Mouse (Mus musculus): Measurements from ENCODE around the gene Dynlt1c.
"Not testable (repeated sequence)": the region's sequence is repeated elsewhere in the genome, so short reads cannot be mapped to it uniquely, and the experiment has no call there.

Gene Dynlt1c

GRCm38 (mm10) chr17:6601204-6601911, at the start of gene Dynlt1c:
Gene Dynlt1c, plus strand, starts transcription at chr17:6601671.
- DNase-seq (ENCODE audit: low read depth, low spot score) = peak; percentile 51

DNA sequence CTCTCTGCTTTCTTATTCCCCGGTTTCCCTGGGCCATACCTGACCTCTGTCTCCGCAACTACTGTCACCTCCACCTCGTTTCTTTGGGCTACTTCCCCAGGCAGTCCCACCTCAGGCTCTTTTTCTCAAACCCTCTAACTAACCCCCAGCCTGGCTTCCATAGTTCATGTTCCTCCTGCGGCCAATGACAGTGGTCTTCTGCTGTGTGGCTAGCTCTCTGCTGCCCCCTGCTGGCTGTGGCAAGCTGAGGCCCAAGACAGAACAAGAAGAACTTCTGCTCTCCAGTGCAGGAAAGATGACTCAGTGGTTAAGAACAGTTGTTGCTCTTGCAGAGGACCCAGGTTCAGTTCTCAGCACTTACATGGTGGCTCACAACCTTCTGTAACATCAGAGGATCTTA, 47.7 kb upstream of the Dynlt1c start:
- DNase-seq (ENCODE audit: low read depth, low spot score) = not testable (repeated sequence)

GRCm38 (mm10) chr17:6554243-6554642, 47.2 kb upstream of the Dynlt1c start:
- not testable (repeated sequence) for DNase-seq (ENCODE audit: low read depth, low spot score)

- not testable (repeated sequence) for DNase-seq (ENCODE audit: low read depth, low spot score)
Observed at GRCm38 (mm10) chr17:6559447-6560133, 41.9 kb upstream of the Dynlt1c start.

- not testable (repeated sequence) for DNase-seq (ENCODE audit: low read depth, low spot score)
Observed at GRCm38 (mm10) chr17:6564866-6565265, 36.6 kb upstream of the Dynlt1c start.

- not testable (repeated sequence) for DNase-seq (ENCODE audit: low read depth, low spot score)
Observed at GRCm38 (mm10) chr17:6567908-6568307, 33.6 kb upstream of the Dynlt1c start.

DNA sequence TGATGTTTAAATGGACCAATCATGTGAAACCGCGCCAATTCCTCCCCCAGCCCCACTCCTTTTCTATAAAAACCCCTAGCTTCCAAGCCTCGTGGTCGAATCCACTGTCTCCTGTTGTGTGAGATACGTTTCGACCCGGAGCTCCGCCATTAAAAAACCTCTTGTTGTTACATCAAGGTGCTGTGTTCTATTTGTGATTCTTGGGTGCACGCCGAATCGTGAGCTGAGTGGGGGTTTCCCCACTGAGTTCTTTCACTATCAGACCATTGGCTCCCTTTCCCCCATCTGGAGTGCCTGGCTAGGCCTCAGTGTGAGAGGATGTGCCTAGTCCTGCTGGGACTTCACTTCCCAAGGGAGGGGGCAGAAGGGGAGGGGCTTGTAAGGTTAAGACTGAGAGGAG, 30.2 kb upstream of the Dynlt1c start:
- DNase-seq (ENCODE audit: low read depth, low spot score) = not testable (repeated sequence)

GRCm38 (mm10) chr17:6572202-6572601, 29.3 kb upstream of the Dynlt1c start:
- not testable (repeated sequence) for DNase-seq (ENCODE audit: low read depth, low spot score)

DNA sequence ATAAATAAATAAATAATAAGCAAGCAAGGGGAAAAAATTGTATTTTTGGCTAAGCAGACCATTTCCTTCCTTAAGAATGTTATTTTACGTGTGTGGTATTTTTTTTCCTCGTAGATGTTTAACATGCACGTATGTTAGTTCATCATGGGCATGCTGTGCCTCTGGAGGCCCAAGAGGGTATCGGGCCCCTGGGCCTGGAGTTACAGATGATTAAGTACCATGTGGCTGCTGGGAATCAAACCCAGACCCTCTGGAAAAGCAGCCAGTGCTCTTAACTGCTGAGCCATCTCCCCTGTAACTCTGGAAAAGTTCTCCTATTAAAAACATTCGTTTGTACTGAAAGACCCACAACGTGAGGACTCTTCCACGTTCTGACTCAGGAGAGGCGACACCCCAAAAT, 26.1 kb upstream of the Dynlt1c start:
- DNase-seq (ENCODE audit: low read depth, low spot score) = not testable (repeated sequence)

GRCm38 (mm10) chr17:6588672-6589071, 12.8 kb upstream of the Dynlt1c start:
- not testable (repeated sequence) for DNase-seq (ENCODE audit: low read depth, low spot score)

DNA sequence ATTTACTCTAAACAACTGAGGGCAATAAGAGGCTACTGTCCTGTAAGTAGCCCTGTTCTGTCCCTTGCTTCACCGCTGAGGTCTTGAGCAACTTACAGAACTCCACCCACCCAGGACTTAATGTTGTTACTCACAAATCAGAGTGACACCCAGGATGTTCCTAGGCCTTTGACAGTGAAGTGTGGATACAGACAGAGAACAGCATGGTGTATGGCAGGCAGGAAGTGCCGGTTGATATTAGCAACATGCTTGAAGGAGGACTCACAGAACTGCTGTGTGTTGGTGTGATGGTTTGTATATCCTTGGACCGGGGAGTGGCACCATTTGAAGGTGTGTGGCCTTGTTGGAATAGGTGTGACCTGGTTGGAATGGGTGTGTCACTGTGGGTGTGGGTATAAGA, 9.4 kb upstream of the Dynlt1c start:
- not testable (repeated sequence) for DNase-seq (ENCODE audit: low read depth, low spot score)

DNA sequence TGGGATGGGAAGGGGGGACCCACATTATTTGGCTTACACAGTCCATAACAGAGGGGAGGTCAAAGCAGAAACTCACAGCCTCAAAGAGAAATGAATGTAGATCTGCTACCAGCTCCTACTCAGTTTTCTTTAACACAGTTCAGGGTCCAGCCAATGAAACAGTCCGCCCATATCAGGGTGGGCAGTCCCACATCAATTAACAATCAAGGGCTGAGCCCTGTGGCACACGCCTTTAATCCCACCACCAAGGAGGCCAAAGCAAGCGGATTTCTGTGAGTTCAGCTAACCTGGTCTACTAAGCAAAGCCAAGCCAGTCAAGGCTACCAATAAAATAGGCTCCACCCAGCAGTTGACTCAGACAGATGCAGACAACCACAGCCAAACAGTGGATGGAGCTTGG, 7.6 kb upstream of the Dynlt1c start:
- not testable (repeated sequence) for DNase-seq (ENCODE audit: low read depth, low spot score)

- not testable (repeated sequence) for DNase-seq (ENCODE audit: low read depth, low spot score)
Observed at GRCm38 (mm10) chr17:6595776-6596497, 5.5 kb upstream of the Dynlt1c start.

GRCm38 (mm10) chr17:6598356-6598755, 3.1 kb upstream of the Dynlt1c start:
- not testable (repeated sequence) for DNase-seq (ENCODE audit: low read depth, low spot score)

DNA sequence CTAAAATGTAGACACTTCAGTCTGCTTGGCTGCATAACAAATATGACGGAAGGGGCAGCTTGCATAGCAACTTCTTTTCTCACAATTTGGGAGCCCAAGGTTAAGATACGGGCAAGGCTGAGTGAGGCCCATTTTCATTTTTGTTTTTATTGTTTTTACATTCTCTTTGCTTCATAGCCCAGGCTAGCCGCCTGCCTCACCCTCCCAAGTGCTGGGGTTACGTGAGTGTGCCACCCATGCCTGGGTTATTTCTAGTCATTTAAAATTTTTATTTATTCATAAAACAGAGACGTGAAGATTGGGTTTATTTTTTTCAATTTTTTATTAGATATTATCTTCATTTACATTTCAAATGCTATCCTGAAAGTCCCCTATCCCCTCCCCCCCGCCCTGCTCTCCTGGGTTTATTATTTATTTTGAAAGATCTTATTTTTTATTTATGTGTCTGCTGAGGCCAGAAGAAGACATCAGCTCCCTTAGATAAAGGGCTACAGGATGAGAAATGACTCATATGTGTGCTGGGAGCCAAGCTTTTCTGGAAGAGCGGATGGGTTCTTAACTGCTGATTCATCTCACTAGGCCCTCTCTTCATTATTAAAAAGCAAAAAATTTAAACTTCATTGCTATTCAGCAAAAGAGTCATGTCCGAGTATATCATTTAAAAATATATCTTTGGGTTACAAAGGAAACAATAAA, 1.1 kb upstream of the Dynlt1c start:
- DNase-seq (ENCODE audit: low read depth, low spot score) = not testable (repeated sequence)

GRCm38 (mm10) chr17:6602205-6602604, 734 bp downstream of the Dynlt1c start:
- not testable (repeated sequence) for DNase-seq (ENCODE audit: low read depth, low spot score)

- DNase-seq (ENCODE audit: low read depth, low spot score) = not testable (repeated sequence)
Observed at GRCm38 (mm10) chr17:6605347-6605746, 3.9 kb downstream of the Dynlt1c start.

- DNase-seq (ENCODE audit: low read depth, low spot score) = not testable (repeated sequence)
Observed at GRCm38 (mm10) chr17:6613524-6613923, 12.1 kb downstream of the Dynlt1c start.

- DNase-seq (ENCODE audit: low read depth, low spot score) = not testable (repeated sequence)
Observed at GRCm38 (mm10) chr17:6614316-6614715, 12.8 kb downstream of the Dynlt1c start.

DNA sequence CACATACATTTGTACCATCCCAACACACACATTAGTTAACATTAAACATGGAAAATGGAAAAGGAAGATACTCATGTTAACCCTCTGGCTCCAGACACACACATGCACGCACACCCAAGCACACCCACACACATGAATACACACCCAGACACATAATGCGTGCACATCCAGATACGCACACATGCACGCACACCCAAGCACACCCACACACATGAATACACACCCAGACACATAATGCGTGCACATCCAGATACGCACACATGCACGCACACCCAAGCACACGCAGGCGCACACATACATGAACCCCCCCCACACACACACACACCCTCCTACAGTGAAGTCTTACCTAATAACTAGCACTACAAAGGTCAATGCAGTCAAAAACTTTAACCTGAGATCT, 15.3 kb downstream of the Dynlt1c start:
- not testable (repeated sequence) for DNase-seq (ENCODE audit: low read depth, low spot score)

- DNase-seq (ENCODE audit: low read depth, low spot score) = not testable (repeated sequence)
Observed at GRCm38 (mm10) chr17:6617689-6618400, 16.4 kb downstream of the Dynlt1c start.

Measured in forelimb bud, embryonic 11.5 days (tissue).